ENCODE assay signal across 17 mouse cellular contexts in genomic region chr19:28416069-28416468, GRCm38 (mm10).
"Had no signal": no experiment of that assay in that cellular context is flagged by ENCODE, and none has a peak within 500 bp of the region (broad histone marks: within the 10 kb centered on the region; RNA-seq: fewer than 3 reads in every experiment).

No protein-coding gene starts in this region.

- H3K27me3 ChIP-seq: limb, embryonic 12.5 days; limb, embryonic 15.5 days; lung, embryonic 15.5 days had no signal

- H3K4me3 ChIP-seq: limb, embryonic 12.5 days; limb, embryonic 15.5 days; lung, embryonic 15.5 days had no signal

- H3K4me2 ChIP-seq: limb, embryonic 12.5 days; limb, embryonic 15.5 days; liver, embryonic 11.5 days; lung, embryonic 15.5 days; midbrain, embryonic 11.5 days had no signal

- ATAC-seq: liver, postnatal 0 days had no signal

- H3K27ac ChIP-seq: kidney, postnatal 0 days; limb, embryonic 12.5 days; limb, embryonic 15.5 days; liver, embryonic 14.5 days; lung, embryonic 15.5 days; stomach, postnatal 0 days had no signal

- H3K36me3 ChIP-seq: limb, embryonic 12.5 days; limb, embryonic 15.5 days; lung, embryonic 15.5 days had no signal

- H3K9me3 ChIP-seq: limb, embryonic 12.5 days; limb, embryonic 15.5 days; lung, embryonic 15.5 days had no signal

- H3K9ac ChIP-seq: limb, embryonic 12.5 days; limb, embryonic 15.5 days; liver, embryonic 14.5 days; liver, postnatal 0 days; lung, embryonic 15.5 days had no signal

- DNase-seq: left cerebral cortex, postnatal 4 days; liver, postnatal 0 days; lung, postnatal 14 days; midbrain, embryonic 14.5 days; right cerebral cortex, adult 18-20 months; right cerebral cortex, postnatal 14 days; right cerebral cortex, postnatal 4 days; thymus, adult 2 months; thymus, postnatal 14 days had no signal

- H3K4me1 ChIP-seq: limb, embryonic 15.5 days; lung, embryonic 15.5 days had no signal
